Mouse (Mus musculus) megakaryocyte progenitor cell, adult 5-6 weeks (primary cell): Measurements from ENCODE around the gene Garem2. TPM values are rescaled to one million over a fixed set of nuclear protein-coding genes. Genes with fewer than 3 reads are reported as not detected.
A peak's percentile ranks its signal among the peaks of the same experiment; 100 is the strongest.
"Not testable (repeated sequence)": the region's sequence is repeated elsewhere in the genome, so short reads cannot be mapped to it uniquely, and the experiment has no call there.

ENCODE experiments used
- ATAC-seq: replicated peaks from 2 replicates; pipeline ENCODE4 v1.8.0; 2016; ENCODE audit warnings: mild to moderate bottlenecking, moderate TSS enrichment, inconsistent platforms; ENCODE audit not compliant: poor library complexity
- total RNA-seq, 2 experiments: library from RNA; stranded (forward) in 1 of 2; stranded (reverse) in 1 of 2; fragments of 157-497, 149-512 nt in 1 of 2; fragments of 200-1000 nt in 1 of 2; gene quantifications; 2 replicates each; pipeline versions ENCODE4 v1.2.3 to v1.2.4; 2015 to 2017

The Garem2 gene
- total RNA-seq (2015) (0.07 TPM in 1 of 2 replicates, not detected in the other), total RNA-seq (2017) (not detected in 2 replicates)

GRCm38 (mm10) chr5:30104841-30105667 is at the start of gene Garem2:
TSS of gene Garem2 (plus strand) at chr5:30105161.
- no peak for ATAC-seq

DNA sequence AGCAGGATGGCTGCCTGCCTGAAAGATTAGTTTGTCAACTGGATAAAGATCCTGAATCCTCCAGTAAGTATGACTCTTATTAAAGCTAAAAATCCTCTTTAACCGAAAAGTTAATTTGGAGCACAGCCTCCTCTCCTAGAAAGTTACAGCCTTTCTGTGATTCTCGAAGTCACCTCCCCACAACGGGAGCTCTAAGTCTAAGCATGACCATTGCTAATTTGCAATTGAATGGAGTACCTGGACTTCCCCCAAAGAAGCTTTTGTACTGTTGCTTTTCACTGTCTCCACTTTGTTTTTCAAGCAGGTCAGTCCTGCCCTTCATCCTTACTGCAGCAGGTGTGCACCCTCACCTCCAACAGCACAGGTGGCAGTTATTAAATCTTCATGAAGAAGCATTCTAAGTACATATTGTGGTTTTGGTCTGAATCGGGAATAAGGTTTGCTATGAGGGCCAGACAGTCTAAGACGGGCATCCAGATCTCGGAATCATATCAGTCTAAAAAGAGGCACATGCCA is 46.7 kb upstream of the Garem2 start:
- ATAC-seq, result no peak

GRCm38 (mm10) chr5:30059607-30060006 is 45.4 kb upstream of the Garem2 start:
- not testable (repeated sequence) for ATAC-seq

GRCm38 (mm10) chr5:30067726-30068125 is 37.2 kb upstream of the Garem2 start:
- no peak for ATAC-seq

- ATAC-seq, result no peak
Observed at GRCm38 (mm10) chr5:30071677-30072076, 33.3 kb upstream of the Garem2 start.

DNA sequence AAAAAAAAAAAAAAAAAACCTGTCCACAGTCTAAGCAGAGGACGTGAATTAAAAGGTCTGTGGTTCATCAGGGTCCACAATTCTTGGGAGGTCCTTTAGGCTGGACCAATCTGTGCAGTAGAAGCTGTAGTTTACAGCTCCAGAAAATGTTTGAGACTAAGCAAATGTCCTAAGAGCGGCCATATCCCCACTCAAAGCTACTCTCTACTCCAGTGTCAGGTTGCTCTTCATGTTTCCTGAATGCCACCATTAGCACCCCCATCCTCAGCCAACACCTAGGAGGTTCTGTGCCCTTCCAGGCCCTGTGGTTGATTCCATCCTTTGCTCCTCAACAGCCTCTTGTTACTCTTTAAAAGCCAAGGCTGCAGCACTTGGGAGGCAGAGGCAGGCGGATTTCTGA is 32.6 kb upstream of the Garem2 start:
- no peak for ATAC-seq

DNA sequence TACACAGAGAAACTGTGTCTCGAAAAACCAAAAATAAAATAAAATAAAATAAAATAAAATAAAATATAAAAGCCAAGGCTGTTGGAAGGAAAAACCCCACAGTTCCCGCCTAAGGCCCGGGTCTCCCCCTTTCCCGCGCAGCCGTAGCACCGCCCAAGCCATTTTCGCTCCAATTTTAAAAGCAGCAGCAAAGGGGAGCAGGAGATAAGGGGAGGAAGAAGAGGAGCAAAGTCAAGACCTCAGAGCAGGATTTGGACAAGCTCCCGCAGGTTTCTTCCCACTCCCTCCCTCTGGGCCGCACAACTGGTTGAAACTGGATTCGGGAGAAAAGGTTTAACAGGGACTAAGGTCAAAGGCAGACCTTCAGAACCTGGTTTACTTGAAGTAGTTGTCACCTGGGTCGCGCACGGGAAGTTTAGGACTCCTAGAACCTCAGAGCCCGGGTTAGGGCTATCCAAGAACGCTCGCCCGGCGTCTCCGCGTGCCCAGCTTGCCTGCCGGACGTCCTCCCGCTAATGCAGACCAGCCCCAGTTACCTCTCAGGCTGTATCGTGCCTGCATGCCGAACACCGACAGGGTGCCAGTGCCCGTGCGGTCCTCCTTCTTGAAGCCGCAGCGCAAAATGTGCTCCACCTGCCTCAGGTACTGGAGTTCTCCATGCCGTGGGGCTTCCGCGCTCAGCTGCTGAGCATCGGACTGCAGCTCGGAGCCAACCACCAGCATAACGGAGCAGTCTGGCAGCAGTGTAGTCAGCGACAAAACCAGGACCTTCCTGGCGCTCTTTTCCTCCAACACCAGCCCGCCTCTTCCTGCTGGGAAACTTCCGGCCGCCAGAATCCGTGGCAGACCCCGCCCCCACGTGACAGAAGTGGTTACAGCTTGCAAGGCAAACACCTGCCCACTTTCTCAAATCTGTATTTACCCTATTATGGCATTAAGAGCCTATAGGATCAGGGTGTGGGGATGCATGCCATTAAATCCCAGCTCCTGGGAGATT is 31.8 kb upstream of the Garem2 start, which contains the start of gene Tyms:
Gene Tyms, minus strand, starts transcription at position 793 of the 997 bp plus-strand sequence.
- peak; percentile 94 for ATAC-seq

DNA sequence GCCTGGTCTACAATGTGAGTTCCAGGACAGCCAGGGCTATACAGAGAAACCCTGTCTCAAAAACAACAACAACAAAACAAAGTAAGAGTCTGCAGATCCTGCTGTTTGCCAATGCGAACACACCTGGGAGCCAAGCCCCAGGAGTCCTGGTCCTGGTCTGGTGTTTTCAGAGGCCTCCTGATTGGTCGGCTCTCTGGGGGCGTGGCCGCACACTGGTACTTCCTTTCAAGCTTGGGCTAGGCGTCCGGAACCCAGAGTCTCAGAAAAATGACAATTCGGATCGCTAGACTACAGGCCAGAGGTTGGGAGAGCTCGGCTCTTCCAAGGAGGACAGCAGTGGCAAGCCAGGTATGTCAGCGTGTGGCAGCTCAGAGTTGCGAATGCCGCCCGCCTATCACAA is 12.3 kb upstream of the Garem2 start:
- ATAC-seq, result no peak

- ATAC-seq, result no peak
Observed at GRCm38 (mm10) chr5:30094399-30094798, 10.6 kb upstream of the Garem2 start.

DNA sequence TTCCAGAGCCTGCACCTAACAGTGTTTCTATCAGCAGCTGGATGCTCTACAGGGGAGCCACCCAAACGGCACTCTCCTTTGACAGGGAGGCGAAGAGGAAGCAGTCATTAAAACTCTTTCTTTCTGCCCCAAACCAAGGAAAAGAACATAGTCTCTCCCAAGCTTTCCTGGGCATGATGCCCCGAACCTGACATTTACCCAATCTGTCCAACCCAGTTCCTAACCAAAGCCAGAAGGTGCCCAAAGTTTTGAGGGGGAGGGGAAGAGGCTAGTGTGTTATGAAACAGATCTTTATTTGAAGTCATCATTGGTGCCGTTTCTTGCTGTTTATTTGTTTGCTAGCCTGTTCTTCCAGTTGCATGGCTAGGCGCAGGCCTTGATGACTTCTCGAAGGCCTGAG is 9.2 kb upstream of the Garem2 start:
- no peak for ATAC-seq

- no peak for ATAC-seq
Observed at GRCm38 (mm10) chr5:30098260-30098659, 6.7 kb upstream of the Garem2 start.

GRCm38 (mm10) chr5:30103340-30103739 is 1.6 kb upstream of the Garem2 start:
- ATAC-seq, result no peak

GRCm38 (mm10) chr5:30104339-30104738 is 622 bp upstream of the Garem2 start:
- ATAC-seq, result peak; percentile 68

DNA sequence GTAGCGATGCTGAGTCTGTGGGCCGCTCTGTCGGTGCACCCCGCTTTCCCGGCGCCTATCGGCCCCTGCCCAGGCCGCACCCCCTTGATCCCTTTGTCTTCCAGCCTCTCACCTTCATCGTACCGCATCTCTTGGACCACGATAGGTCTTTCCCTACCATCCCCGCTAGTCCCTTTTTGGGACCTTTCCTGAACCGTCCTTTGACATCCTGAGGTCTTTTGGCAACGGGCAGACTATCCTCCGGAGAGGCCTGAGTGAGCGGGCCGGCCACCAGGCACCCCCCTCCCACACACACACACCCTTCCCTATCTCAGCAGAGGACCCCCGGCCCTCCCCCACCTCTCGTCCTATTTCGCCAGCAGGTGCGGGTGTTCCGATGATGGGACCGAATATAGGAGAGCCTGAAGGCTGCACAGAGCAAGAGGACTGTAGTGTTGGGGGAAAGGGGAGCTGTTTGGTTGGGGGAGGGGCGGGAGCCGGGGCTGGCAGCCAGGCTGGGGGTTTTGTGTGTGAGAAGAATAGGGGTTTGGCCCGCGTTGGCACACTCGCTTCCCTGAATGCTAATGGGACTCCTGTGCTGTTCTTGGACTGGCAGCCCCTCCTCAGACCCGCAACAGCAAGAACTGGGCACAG is 823 bp downstream of the Garem2 start, which contains the start of gene 3110082J24Rik:
Gene 3110082J24Rik, minus strand, starts transcription at position 419 of the 633 bp plus-strand sequence.
- no peak for ATAC-seq

DNA sequence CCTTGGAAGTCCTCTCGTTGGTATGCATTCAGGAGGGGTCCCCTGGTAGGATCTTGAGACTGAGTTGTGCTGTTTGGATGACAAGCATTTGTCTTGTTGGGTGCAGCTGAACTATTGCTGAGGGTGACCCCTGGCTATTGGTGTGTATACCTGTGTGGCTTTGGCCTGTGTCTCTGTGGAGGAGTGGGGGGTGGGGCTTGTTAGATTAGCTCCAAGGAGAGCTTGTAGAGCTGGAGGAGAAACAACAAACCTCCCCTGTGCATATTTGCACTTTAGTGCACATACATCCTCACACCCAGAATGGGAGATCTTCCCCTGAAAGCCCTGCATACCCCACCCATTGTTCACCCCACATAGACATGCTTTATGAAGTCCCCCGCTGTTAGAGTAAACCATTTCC is 1.8 kb downstream of the Garem2 start:
- ATAC-seq, result no peak

DNA sequence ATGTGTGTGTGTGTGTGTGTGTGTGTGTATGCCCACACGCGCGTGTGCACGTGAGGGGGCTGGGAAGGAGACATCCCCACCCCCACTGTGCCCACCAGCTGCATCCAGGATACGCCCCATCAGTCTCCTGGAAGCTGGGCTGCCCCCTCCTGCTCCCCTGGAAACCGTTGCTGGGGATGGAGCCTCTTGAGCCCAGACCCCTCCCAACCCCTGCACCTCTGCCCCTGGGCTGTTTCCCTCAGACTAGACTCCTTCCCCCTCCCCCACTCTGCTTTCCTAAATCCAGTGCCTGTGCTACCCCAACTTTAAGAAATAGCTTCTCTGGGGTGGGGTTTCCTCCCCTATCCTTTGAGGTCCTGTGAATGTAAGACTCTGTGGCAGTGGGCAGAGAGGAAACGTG is 2.2 kb downstream of the Garem2 start:
- ATAC-seq, result no peak

DNA sequence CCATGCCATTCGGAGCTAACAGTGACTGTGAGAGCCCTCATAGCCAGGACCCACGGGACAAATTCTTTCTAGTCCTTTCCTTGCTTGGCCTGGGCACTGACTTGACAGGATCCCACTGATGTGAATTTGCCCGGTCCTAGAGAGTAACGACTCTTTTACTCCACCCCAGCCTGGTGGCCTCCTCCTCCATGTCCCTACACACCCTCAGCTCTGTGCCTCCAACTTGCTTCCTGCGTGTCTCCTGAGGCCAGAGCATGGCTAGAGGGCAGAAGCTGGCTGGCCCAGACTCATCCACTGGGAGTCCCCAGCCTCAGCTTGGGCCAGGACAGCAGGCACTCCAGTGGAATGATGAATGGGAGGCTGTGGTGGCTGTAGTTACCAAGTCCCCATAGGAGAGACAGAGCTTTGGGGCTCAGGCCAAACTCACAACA is 2.7 kb downstream of the Garem2 start:
- ATAC-seq, result no peak

DNA sequence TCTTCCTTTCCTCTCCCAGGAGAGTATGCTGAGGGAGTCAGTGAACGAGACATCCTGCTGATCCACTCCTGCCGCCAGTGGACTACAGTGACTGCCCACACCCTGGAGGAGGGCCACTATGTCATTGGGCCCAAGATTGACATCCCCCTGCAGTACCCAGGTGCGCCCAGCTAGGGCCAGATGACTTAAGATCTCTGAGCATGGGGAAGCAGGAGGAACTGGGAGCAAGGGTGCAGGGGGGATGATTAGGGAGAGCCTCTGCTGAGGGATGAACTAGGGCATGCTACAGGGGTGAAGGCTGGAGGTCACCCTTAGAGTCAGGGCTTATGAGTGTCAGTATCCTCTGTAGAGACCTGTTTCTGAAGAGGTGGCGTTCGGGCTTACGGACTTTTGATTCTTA is 3.3 kb downstream of the Garem2 start:
- ATAC-seq, result no peak

DNA sequence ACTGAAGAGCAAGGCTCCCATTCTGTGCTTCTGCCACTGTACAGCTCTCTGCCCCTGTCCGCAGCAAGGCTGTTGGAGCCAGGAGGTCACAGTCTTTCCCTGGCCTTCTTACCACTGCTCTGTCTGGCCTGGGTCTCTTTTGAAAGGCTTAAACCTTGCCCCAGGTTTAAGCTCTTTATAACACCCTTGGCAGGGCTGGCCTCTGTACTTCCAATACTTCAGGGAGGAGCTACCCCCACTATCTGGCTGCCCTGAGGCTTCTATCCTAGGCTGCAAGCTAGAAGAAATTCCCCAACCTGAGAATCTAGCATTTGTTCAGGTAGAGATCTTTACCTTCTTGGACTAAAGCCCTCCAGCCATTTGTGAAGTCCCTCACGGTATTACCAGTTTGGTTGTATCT is 4.9 kb downstream of the Garem2 start:
- no peak for ATAC-seq

DNA sequence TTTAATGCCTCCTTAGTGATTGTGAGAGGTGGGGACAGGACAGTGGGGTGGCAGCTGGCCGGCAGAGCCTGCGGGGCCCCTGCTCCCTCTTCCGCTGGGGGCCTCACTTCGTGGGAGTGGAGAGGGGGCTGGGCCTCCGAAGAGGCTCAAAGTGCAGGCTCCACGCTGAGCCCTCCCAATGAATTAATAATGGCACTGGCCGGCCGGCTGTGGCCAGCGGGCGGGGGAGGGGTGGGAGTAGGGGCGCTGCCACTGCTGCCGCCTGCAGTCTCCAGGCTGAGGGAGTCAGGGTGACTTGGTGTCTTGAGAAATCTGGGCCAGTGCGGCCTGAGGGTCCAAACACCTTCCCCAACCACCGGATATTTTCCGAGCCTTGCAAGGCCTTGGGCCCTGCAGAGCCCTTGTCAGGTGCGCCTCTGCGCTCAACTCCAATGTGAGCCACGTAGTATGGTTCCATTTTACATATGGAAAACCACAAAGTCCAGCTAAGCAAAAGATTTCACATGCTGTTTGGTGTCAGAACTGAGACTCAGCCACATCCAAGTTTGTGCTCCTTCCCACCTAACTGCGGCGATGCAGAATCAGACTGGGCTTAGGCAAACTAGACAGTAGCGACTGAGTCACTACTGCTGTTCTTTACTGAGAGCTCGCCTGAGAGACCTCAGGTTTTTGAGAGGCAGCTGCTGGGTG is 5.6 kb downstream of the Garem2 start:
- ATAC-seq, result no peak
